Mouse (Mus musculus) retina, postnatal 7 days (tissue): ENCODE data around the gene Slc12a9.

Source experiments
- DNase-seq: peaks from one replicate; pipeline ENCODE4 v3.0.0-alpha.2; 2012; ENCODE audit warnings: low read depth, low spot score

Gene Slc12a9

GRCm38 (mm10) chr5:137333512-137334174 is at the start of gene Slc12a9:
TSS of gene Slc12a9 (minus strand) at chr5:137333597.
- peak; percentile 88 for DNase-seq

GRCm38 (mm10) chr5:137381152-137381551 is 47.8 kb upstream of the Slc12a9 start:
- DNase-seq: peak; percentile 30

GRCm38 (mm10) chr5:137377603-137378002 is 44.2 kb upstream of the Slc12a9 start:
- DNase-seq: no peak

GRCm38 (mm10) chr5:137377176-137377575 is 43.8 kb upstream of the Slc12a9 start:
- DNase-seq: no peak

GRCm38 (mm10) chr5:137376722-137377121 is 43.3 kb upstream of the Slc12a9 start:
- DNase-seq: no peak

- no peak for DNase-seq
Observed at GRCm38 (mm10) chr5:137376198-137376597, 42.8 kb upstream of the Slc12a9 start.

- no peak for DNase-seq
Observed at GRCm38 (mm10) chr5:137375627-137376026, 42.2 kb upstream of the Slc12a9 start.

GRCm38 (mm10) chr5:137374521-137375080 is 41.2 kb upstream of the Slc12a9 start:
- no peak for DNase-seq

GRCm38 (mm10) chr5:137373371-137373950 is 40.1 kb upstream of the Slc12a9 start:
- DNase-seq: no peak

- DNase-seq: no peak
Observed at GRCm38 (mm10) chr5:137369665-137370064, 36.3 kb upstream of the Slc12a9 start.

- no peak for DNase-seq
Observed at GRCm38 (mm10) chr5:137358382-137358781, 25.0 kb upstream of the Slc12a9 start.

- no peak for DNase-seq
Observed at GRCm38 (mm10) chr5:137354091-137354490, 20.7 kb upstream of the Slc12a9 start.

GRCm38 (mm10) chr5:137352011-137352975 is 18.9 kb upstream of the Slc12a9 start:
- no peak for DNase-seq

- no peak for DNase-seq
Observed at GRCm38 (mm10) chr5:137351394-137351793, 18.0 kb upstream of the Slc12a9 start.

GRCm38 (mm10) chr5:137351058-137351380 is 17.6 kb upstream of the Slc12a9 start:
- DNase-seq: no peak

GRCm38 (mm10) chr5:137350205-137351057 is 17.0 kb upstream of the Slc12a9 start:
- no peak for DNase-seq

- no peak for DNase-seq
Observed at GRCm38 (mm10) chr5:137349384-137350204, 16.2 kb upstream of the Slc12a9 start, which contains the start of gene Ephb4. TSS of gene Ephb4 (plus strand) at chr5:137350109.

GRCm38 (mm10) chr5:137348482-137349383 is 15.3 kb upstream of the Slc12a9 start:
- DNase-seq: no peak

- no peak for DNase-seq
Observed at GRCm38 (mm10) chr5:137347856-137348255, 14.5 kb upstream of the Slc12a9 start.
